In genomic region chr6:141248081-141248480, GRCm38 (mm10) we compare ENCODE assay signal across 10 mouse cellular contexts. TPM values are rescaled to one million over a fixed set of nuclear protein-coding genes. Genes with fewer than 3 reads are reported as not detected.
DNase-seq lines count a peak whose midpoint lies in the region; ATAC-seq and TF ChIP-seq lines count a peak whose summit lies in the region.
"Had no signal": no experiment of that assay in that cellular context is flagged by ENCODE, and none has a peak within 500 bp of the region (broad histone marks: within the 10 kb centered on the region; RNA-seq: fewer than 3 reads in every experiment).

No protein-coding gene starts in this region.

- no peaks in the 10 kb centered on the region for H3K9me3 ChIP-seq in heart, postnatal 0 days (replicated peaks; ENCODE audit: control insufficient read depth, low read length)
- H3K9me3 ChIP-seq in limb, embryonic 14.5 days (ENCODE audit: control insufficient read depth, low read length) = no peaks in the 10 kb centered on the region

- TF ChIP-seq POLR2A in lung, adult 2 months (IDR thresholded peaks at IDR 0.05; ENCODE audit: borderline replicate concordance, extremely low read depth, low read depth, low read length) = no peak
- TF ChIP-seq POLR2A in limb, embryonic 14.5 days (IDR thresholded peaks at IDR 0.05; ENCODE audit: borderline replicate concordance, extremely low read depth, insufficient read depth, insufficient read length) = no peak

- H3K4me3 ChIP-seq in lung, adult 2 months (replicated peaks; ENCODE audit: extremely low read depth, low read depth, low read length) = peak overlapping the region; percentile 45
- peak overlapping the region; percentile 71 for H3K4me3 ChIP-seq in heart, postnatal 0 days (ENCODE audit: low read depth, low read length)
- H3K4me3 ChIP-seq in limb, embryonic 14.5 days (replicated peaks; ENCODE audit: low read length) = peak overlapping the region; percentile 79

- H3K36me3 ChIP-seq in heart, postnatal 0 days (replicated peaks; ENCODE audit: control insufficient read depth, insufficient read depth, low read length) = 0 out of 2 replicates have a peak, but pooled peaks cover 4% of the 10 kb centered on the region
- no peaks in the 10 kb centered on the region for H3K36me3 ChIP-seq in limb, embryonic 14.5 days (ENCODE audit: control insufficient read depth, insufficient read depth, low read length)

- peak overlapping the region; percentile 85 for H3K4me2 ChIP-seq in heart, postnatal 0 days (ENCODE audit: low read depth, low read length)
- peak overlapping the region; percentile 80 for H3K4me2 ChIP-seq in limb, embryonic 14.5 days (replicated peaks; ENCODE audit: low read depth, low read length, severe bottlenecking)

- DNase-seq in lung, adult 2 months = no peak
- DNase-seq in lung, postnatal 36 days = no peak
- no peak for DNase-seq in heart, postnatal 0 days (ENCODE audit: low spot score)
- no peak for DNase-seq in limb, embryonic 14.5 days (ENCODE audit: low spot score)
- peak; percentile 30 for DNase-seq in retina, postnatal 1 day
- no peak for DNase-seq in frontal cortex, postnatal 10 days (ENCODE audit: low spot score in 2 of 2)
- no peak for DNase-seq in ovary, postnatal 10 days (ENCODE audit: low spot score)
- DNase-seq: gastrocnemius, postnatal 36 days; thymus, adult 2 months had no signal

- ATAC-seq in heart, postnatal 0 days (ENCODE audit: insufficient read depth, low read depth) = no peak
- ATAC-seq in limb, embryonic 14.5 days (ENCODE audit: low FRiP score, low read depth) = no peak
- no peak for ATAC-seq in erythroblast, adult 5-6 weeks (replicated peaks; ENCODE audit: low FRiP score, poor library complexity, severe bottlenecking)

- H3K9ac ChIP-seq in heart, postnatal 0 days (replicated peaks; ENCODE audit: low read depth, low read length) = peak overlapping the region; percentile 38; the same call in 1 of the 2 replicates
- peak overlapping the region; percentile 83; the same call in 1 of the 2 replicates for H3K9ac ChIP-seq in limb, embryonic 14.5 days (ENCODE audit: low read depth, low read length, severe bottlenecking)

- H3K27me3 ChIP-seq in heart, postnatal 0 days (ENCODE audit: control insufficient read depth, insufficient read depth, low read length) = no peaks in the 10 kb centered on the region
- no peaks in the 10 kb centered on the region; the same call in 1 of the 2 replicates for H3K27me3 ChIP-seq in limb, embryonic 14.5 days (ENCODE audit: control insufficient read depth, insufficient read depth, low read length)

- TF ChIP-seq CTCF in lung, adult 2 months (IDR thresholded peaks at IDR 0.05; ENCODE audit: insufficient read depth, low read length) = no peak
- TF ChIP-seq CTCF in heart, postnatal 0 days (IDR thresholded peaks at IDR 0.05; ENCODE audit: low read depth) = no peak

- peak overlapping the region; percentile 28 for H3K27ac ChIP-seq in heart, postnatal 0 days (ENCODE audit: low read depth)
- H3K27ac ChIP-seq in limb, embryonic 14.5 days (replicated peaks; ENCODE audit: low read depth, low read length) = no peak overlapping the region

- TF ChIP-seq EP300 in heart, postnatal 0 days (IDR thresholded peaks at IDR 0.05; ENCODE audit: low read depth) = no peak

- no peaks in the 10 kb centered on the region for H3K4me1 ChIP-seq in lung, adult 2 months (ENCODE audit: control insufficient read depth, insufficient read depth, low read length)
- 0 out of 2 replicates have a peak, but pooled peaks cover 7% of the 10 kb centered on the region for H3K4me1 ChIP-seq in heart, postnatal 0 days (ENCODE audit: control insufficient read depth, insufficient read depth)
- H3K4me1 ChIP-seq in limb, embryonic 14.5 days (ENCODE audit: control insufficient read depth, insufficient read depth, low read length) = peaks cover 9% of the 10 kb centered on the region

RNA-seq across cellular contexts. Expression of gene Pde3a, which starts 1.0 kb away (rescaled TPM):
- 22.7 and 25.8 TPM in 2 replicates for polyA plus RNA-seq in lung, adult 2 months (2012; rRNA removed)
- total RNA-seq in heart, postnatal 0 days (2014; rRNA removed; ENCODE audit: low replicate concordance) = 33.4 and 42.0 TPM in 2 replicates
- 8.2 and 8.3 TPM in 2 replicates for polyA plus RNA-seq in heart, postnatal 0 days (2015; fragmentation: Nextera tagmentation; extraction: Ambion mirVana)
- polyA plus RNA-seq in limb, embryonic 14.5 days (2012; rRNA removed) = 4.6 and 5.6 TPM in 2 replicates
- polyA plus RNA-seq in limb, embryonic 14.5 days (2014; fragmentation: Nextera tagmentation; extraction: Ambion mirVana) = 5.2 and 6.4 TPM in 2 replicates
- total RNA-seq in erythroblast, adult 5-6 weeks (2015; ENCODE audit: low replicate concordance) = not detected in 2 replicates
- under 0.01 and 0.28 TPM in 2 replicates for total RNA-seq in erythroblast, adult 5-6 weeks (2017; ENCODE audit: low replicate concordance)
